Mouse (Mus musculus): ENCODE measurements around the gene Atxn1. TPM values are rescaled to one million over a fixed set of nuclear protein-coding genes. Genes with fewer than 3 reads are reported as not detected.

The Atxn1 gene
- polyA plus RNA-seq, 1 experiment = 2.5 TPM

GRCm38 (mm10) chr13:45829341-45829936 lies 135.4 kb downstream of the Atxn1 start:
- no peak for TF ChIP-seq REST (IDR thresholded peaks at IDR 0.05; ENCODE audit: insufficient read depth, insufficient read length)
- TF ChIP-seq MYOG (IDR thresholded peaks at IDR 0.05; ENCODE audit: control insufficient read depth in 1 of 3, insufficient read depth in 1 of 3, insufficient read length in 2 of 3, low read depth in 2 of 3) = peak in 2 of 3 experiments; percentile 69 to 76
- peak; percentile 49 to 81 (median 71) for TF ChIP-seq MYOD1 (IDR thresholded peaks at IDR 0.05; ENCODE audit: control insufficient read depth in 1 of 3, insufficient read length in 2 of 3, low read depth in 2 of 3)
- TF ChIP-seq TCF12 (IDR thresholded peaks at IDR 0.05; ENCODE audit: insufficient read depth, poor library complexity, severe bottlenecking) = peak; percentile 45
- peaks cover 4% of the 10 kb centered on the region for H3K79me2 ChIP-seq (ENCODE audit: control insufficient read depth, insufficient read depth)

GRCm38 (mm10) chr13:45828035-45828434 lies 136.8 kb downstream of the Atxn1 start:
- Histone ChIP-seq H3K36me3 (ENCODE audit: control insufficient read depth, insufficient read depth) (no peaks in the 10 kb centered on the region), H3K27me3 (ENCODE audit: control insufficient read depth, insufficient read depth, insufficient read length) (no peaks in the 10 kb centered on the region)
- no peak for TF ChIP-seq MAX (IDR thresholded peaks at IDR 0.05; ENCODE audit: low read depth)
- no peak for TF ChIP-seq TCF3 (IDR thresholded peaks at IDR 0.05; ENCODE audit: insufficient read length, low read depth)
- TF ChIP-seq CEBPB (IDR thresholded peaks at IDR 0.05; ENCODE audit: insufficient read depth, poor library complexity, severe bottlenecking) = no peak
- TF ChIP-seq POLR2AphosphoS2 (IDR thresholded peaks at IDR 0.05; ENCODE audit: insufficient read length, low read depth) = no peak
- no peak for TF ChIP-seq POLR2A (IDR thresholded peaks at IDR 0.05; ENCODE audit: insufficient read length, low read depth)
- TF ChIP-seq E2F4 (IDR thresholded peaks at IDR 0.05; ENCODE audit: insufficient read depth) = no peak
- TF ChIP-seq REST (IDR thresholded peaks at IDR 0.05; ENCODE audit: insufficient read depth, insufficient read length) = no peak
- TF ChIP-seq USF1 (IDR thresholded peaks at IDR 0.05; ENCODE audit: low read depth) = no peak
- no peak for TF ChIP-seq TCF12 (IDR thresholded peaks at IDR 0.05; ENCODE audit: insufficient read depth, poor library complexity, severe bottlenecking)
- TF ChIP-seq MYOG (IDR thresholded peaks at IDR 0.05; ENCODE audit: control insufficient read depth in 1 of 3, insufficient read depth in 1 of 3, insufficient read length in 2 of 3, low read depth in 2 of 3) = no peak
- no peak for TF ChIP-seq SRF (IDR thresholded peaks at IDR 0.05; ENCODE audit: control insufficient read depth, insufficient read length, low read depth)
- no peak for TF ChIP-seq MYOD1 (IDR thresholded peaks at IDR 0.05; ENCODE audit: control insufficient read depth in 1 of 3, insufficient read length in 2 of 3, low read depth in 2 of 3)

More at GRCm38 (mm10) chr13:45829341-45829936, 135.4 kb downstream of the Atxn1 start:
- Histone ChIP-seq H3K36me3 (ENCODE audit: control insufficient read depth, insufficient read depth) (no peaks in the 10 kb centered on the region), H3K27me3 (ENCODE audit: control insufficient read depth, insufficient read depth, insufficient read length) (no peaks in the 10 kb centered on the region), H3K4me3 (no peak overlapping the region), H3ac (ENCODE audit: control insufficient read depth, insufficient read length) (no peak overlapping the region), H3K4me2 (ENCODE audit: low read depth) (peak overlapping the region; percentile 71)

GRCm38 (mm10) chr13:45827619-45828018 lies 137.2 kb downstream of the Atxn1 start:
- H3K79me2 ChIP-seq (ENCODE audit: control insufficient read depth, insufficient read depth) = peaks cover 4% of the 10 kb centered on the region
- H3K4me3 ChIP-seq = no peak overlapping the region
- H3K4me2 ChIP-seq (ENCODE audit: low read depth) = peak overlapping the region; percentile 71
- H3K36me3 ChIP-seq (ENCODE audit: control insufficient read depth, insufficient read depth) = no peaks in the 10 kb centered on the region
- no peak for TF ChIP-seq CEBPB (IDR thresholded peaks at IDR 0.05; ENCODE audit: insufficient read depth, poor library complexity, severe bottlenecking)
- peak in 1 of 3 experiments; percentile 40 for TF ChIP-seq MYOD1 (IDR thresholded peaks at IDR 0.05; ENCODE audit: control insufficient read depth in 1 of 3, insufficient read length in 2 of 3, low read depth in 2 of 3)
- H3ac ChIP-seq (ENCODE audit: control insufficient read depth, insufficient read length) = no peak overlapping the region
- H3K27me3 ChIP-seq (ENCODE audit: control insufficient read depth, insufficient read depth, insufficient read length) = no peaks in the 10 kb centered on the region

More at GRCm38 (mm10) chr13:45828035-45828434, 136.8 kb downstream of the Atxn1 start:
- Histone ChIP-seq H3K4me2 (ENCODE audit: low read depth) (peak overlapping the region; percentile 71), H3K79me2 (ENCODE audit: control insufficient read depth, insufficient read depth) (peaks cover 4% of the 10 kb centered on the region), H3ac (ENCODE audit: control insufficient read depth, insufficient read length) (no peak overlapping the region), H3K4me3 (no peak overlapping the region)

- peak overlapping the region; percentile 71 for H3K4me2 ChIP-seq (ENCODE audit: low read depth)
- no peaks in the 10 kb centered on the region for H3K27me3 ChIP-seq (ENCODE audit: control insufficient read depth, insufficient read depth, insufficient read length)
- H3K4me3 ChIP-seq = no peak overlapping the region
- no peak overlapping the region for H3ac ChIP-seq (ENCODE audit: control insufficient read depth, insufficient read length)
- H3K36me3 ChIP-seq (ENCODE audit: control insufficient read depth, insufficient read depth) = no peaks in the 10 kb centered on the region
- H3K79me2 ChIP-seq (ENCODE audit: control insufficient read depth, insufficient read depth) = peaks cover 4% of the 10 kb centered on the region
- no peak for TF ChIP-seq USF1 (IDR thresholded peaks at IDR 0.05; ENCODE audit: low read depth)
- TF ChIP-seq TCF12 (IDR thresholded peaks at IDR 0.05; ENCODE audit: insufficient read depth, poor library complexity, severe bottlenecking) = no peak
- no peak for TF ChIP-seq CEBPB (IDR thresholded peaks at IDR 0.05; ENCODE audit: insufficient read depth, poor library complexity, severe bottlenecking)
- no peak for TF ChIP-seq TCF3 (IDR thresholded peaks at IDR 0.05; ENCODE audit: insufficient read length, low read depth)
- TF ChIP-seq REST (IDR thresholded peaks at IDR 0.05; ENCODE audit: insufficient read depth, insufficient read length) = no peak
- no peak for TF ChIP-seq POLR2AphosphoS2 (IDR thresholded peaks at IDR 0.05; ENCODE audit: insufficient read length, low read depth)
- TF ChIP-seq MYOG (IDR thresholded peaks at IDR 0.05; ENCODE audit: control insufficient read depth in 1 of 3, insufficient read depth in 1 of 3, insufficient read length in 2 of 3, low read depth in 2 of 3) = no peak
- no peak for TF ChIP-seq E2F4 (IDR thresholded peaks at IDR 0.05; ENCODE audit: insufficient read depth)
- no peak for TF ChIP-seq POLR2A (IDR thresholded peaks at IDR 0.05; ENCODE audit: insufficient read length, low read depth)
- TF ChIP-seq SRF (IDR thresholded peaks at IDR 0.05; ENCODE audit: control insufficient read depth, insufficient read length, low read depth) = no peak
- TF ChIP-seq MAX (IDR thresholded peaks at IDR 0.05; ENCODE audit: low read depth) = no peak
- no peak for TF ChIP-seq MYOD1 (IDR thresholded peaks at IDR 0.05; ENCODE audit: control insufficient read depth in 1 of 3, insufficient read length in 2 of 3, low read depth in 2 of 3)
Observed at GRCm38 (mm10) chr13:45827046-45827596, 137.7 kb downstream of the Atxn1 start.

- Histone ChIP-seq H3K27me3 (ENCODE audit: control insufficient read depth, insufficient read depth, insufficient read length) (no peaks in the 10 kb centered on the region), H3K4me2 (ENCODE audit: low read depth) (no peak overlapping the region), H3K36me3 (ENCODE audit: control insufficient read depth, insufficient read depth) (no peaks in the 10 kb centered on the region), H3ac (ENCODE audit: control insufficient read depth, insufficient read length) (no peak overlapping the region), H3K4me3 (no peak overlapping the region), H3K79me2 (ENCODE audit: control insufficient read depth, insufficient read depth) (no peaks in the 10 kb centered on the region)
- no peak for TF ChIP-seq POLR2AphosphoS2 (IDR thresholded peaks at IDR 0.05; ENCODE audit: insufficient read length, low read depth)
Observed at GRCm38 (mm10) chr13:45822491-45822829, 142.3 kb downstream of the Atxn1 start.

Measured in myocyte (in vitro differentiated cells).